Mouse (Mus musculus): Measurements from ENCODE around the gene H2afx. TPM values are rescaled to one million over a fixed set of nuclear protein-coding genes. Genes with fewer than 3 reads are reported as not detected.
"Not testable (repeated sequence)": the region's sequence is repeated elsewhere in the genome, so short reads cannot be mapped to it uniquely, and the experiment has no call there.

Gene H2afx
- polyA plus RNA-seq, 1 experiment from 2014 or later = 346 TPM

DNA sequence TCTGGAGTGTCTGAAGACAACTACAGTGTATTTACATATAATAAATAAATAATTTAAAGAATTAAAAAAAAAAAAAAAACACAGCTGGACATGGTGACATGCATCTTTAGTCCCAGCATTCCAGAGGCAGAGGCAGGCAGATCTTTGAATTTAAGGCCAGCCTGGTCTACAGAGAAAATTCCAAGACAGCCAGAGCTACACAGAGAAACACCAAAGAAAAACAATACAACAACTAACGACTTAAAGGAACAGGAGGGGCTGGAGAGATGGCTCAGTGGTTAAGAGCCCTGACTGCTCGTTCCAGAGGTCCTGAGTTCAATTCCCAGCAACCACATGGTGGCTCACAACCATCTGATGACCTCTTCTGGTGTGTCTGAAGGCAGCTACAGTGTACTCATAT is 42.8 kb downstream of the H2afx start:
- 94% methylated on average over 2 of the region's 2 CpGs for WGBS
- not testable (repeated sequence) for DNase-seq (ENCODE audit: low spot score); ATAC-seq (ENCODE audit: low FRiP score)

DNA sequence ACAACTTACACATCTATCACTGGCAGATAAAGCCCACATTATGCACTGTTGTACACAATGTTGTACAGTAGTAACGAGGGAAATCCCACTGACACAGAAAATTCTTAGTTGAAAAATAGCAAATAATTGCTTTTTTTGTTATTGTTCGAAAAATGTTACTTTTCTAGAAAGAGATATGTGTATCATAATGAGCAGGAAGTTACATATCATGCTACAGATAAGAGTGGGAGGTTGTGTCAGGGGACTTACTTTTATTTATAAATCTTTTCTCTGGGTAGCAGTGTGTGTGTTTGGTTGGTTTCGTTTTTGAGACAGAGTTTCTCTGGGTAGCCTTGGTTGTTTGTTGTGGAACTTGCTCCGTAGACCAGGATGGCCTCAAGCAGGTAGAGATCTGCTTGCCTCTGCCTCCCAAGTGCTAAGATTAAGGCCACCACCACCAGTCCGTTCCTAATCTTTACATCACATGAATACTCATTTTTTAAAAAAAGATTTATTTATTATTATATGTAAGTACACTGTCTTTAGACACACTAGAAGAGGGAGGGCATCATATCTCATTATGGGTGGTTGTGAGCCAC is 43.7 kb downstream of the H2afx start:
- Histone ChIP-seq H3K4me2 (replicated peaks; ENCODE audit: low read depth, low read length) (peak overlapping the region; percentile 47), H3K9me3 (ENCODE audit: control insufficient read depth, low read length) (no peaks in the 10 kb centered on the region), H3K4me1 (replicated peaks; ENCODE audit: control insufficient read depth, insufficient read depth, low read length) (peaks cover 8% of the 10 kb centered on the region; the same call in 1 of the 2 replicates), H3K27me3 (ENCODE audit: control insufficient read depth, insufficient read depth, low read length) (no peaks in the 10 kb centered on the region), H3K27ac (ENCODE audit: low read depth, low read length) (no peak overlapping the region), H3K4me3 (ENCODE audit: low read depth, low read length) (peak overlapping the region; percentile 93), H3K9ac (ENCODE audit: low read depth, low read length) (no peak overlapping the region; the same call in 1 of the 2 replicates), H3K36me3 (ENCODE audit: control insufficient read depth, insufficient read depth, low read length) (peaks cover 16% of the 10 kb centered on the region)
- 92% methylated on average over 5 of the region's 5 CpGs for WGBS
- ATAC-seq (ENCODE audit: low FRiP score) (no peak), DNase-seq (ENCODE audit: low spot score) (no peak)

More for the DNA sequence above, 42.8 kb downstream of the H2afx start:
- H3K4me2 ChIP-seq (replicated peaks; ENCODE audit: low read depth, low read length); H3K4me3 ChIP-seq (ENCODE audit: low read depth, low read length); H3K36me3 ChIP-seq (ENCODE audit: control insufficient read depth, insufficient read depth, low read length); H3K27me3 ChIP-seq (ENCODE audit: control insufficient read depth, insufficient read depth, low read length); H3K4me1 ChIP-seq (replicated peaks; ENCODE audit: control insufficient read depth, insufficient read depth, low read length); H3K9me3 ChIP-seq (ENCODE audit: control insufficient read depth, low read length); H3K27ac ChIP-seq (ENCODE audit: low read depth, low read length); H3K9ac ChIP-seq (ENCODE audit: low read depth, low read length): not testable (repeated sequence)

DNA sequence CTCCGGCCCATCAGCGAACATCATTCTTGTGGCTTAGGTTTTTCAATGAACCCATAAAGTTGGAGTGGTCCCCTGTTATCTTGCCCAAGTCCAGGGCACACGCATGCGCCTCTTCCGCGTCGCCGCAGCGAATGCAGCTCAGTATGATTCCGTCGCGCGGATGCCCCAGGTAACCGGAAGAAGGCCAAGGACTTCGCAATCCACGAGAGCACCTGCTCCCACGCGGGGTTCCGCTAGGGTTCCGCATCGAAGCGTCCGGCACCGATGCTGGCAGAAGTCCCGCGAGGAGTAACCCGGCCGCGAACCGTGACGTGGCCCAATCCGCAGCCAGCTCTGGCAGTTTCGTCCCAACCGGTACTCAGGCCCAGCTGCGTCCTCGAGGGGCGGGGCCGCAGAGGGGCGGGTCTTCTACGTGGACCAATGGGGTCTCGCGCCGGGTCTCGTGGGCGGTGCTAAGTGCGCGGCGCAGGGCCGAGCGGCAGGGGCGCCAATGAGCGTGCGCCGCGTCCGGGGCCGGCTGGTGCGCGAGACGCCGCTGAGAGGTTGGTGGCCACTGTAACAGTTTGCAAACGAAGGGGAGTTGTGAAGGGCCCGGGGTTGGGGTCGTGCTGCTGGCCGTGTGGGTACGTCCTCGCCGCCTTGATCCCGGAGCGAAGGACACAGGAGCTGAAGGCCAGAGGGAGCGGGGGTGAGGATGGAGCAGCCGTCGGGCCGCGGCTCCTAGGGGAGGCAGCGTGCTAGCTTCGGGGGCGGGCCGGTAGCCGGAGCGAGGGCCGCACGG is 44.8 kb downstream of the H2afx start, which contains the start of gene Hyou1:
TSS of gene Hyou1 (plus strand) at position 437 of the 781 bp plus-strand sequence.
- peaks cover 8% of the 10 kb centered on the region; the same call in 1 of the 2 replicates for H3K4me1 ChIP-seq (replicated peaks; ENCODE audit: control insufficient read depth, insufficient read depth, low read length)
- no peaks in the 10 kb centered on the region for H3K9me3 ChIP-seq (ENCODE audit: control insufficient read depth, low read length)
- H3K36me3 ChIP-seq (ENCODE audit: control insufficient read depth, insufficient read depth, low read length) = peaks cover 19% of the 10 kb centered on the region
- DNase-seq (ENCODE audit: low spot score) = peak; percentile 99
- ATAC-seq (ENCODE audit: low FRiP score) = peak; percentile 97
- H3K4me2 ChIP-seq (replicated peaks; ENCODE audit: low read depth, low read length) = peak within 1 kb of the TSS; percentile 67
- WGBS = under 1% methylated on average over 79 of the region's 83 CpGs
- H3K27me3 ChIP-seq (ENCODE audit: control insufficient read depth, insufficient read depth, low read length) = no peaks in the 10 kb centered on the region
- H3K27ac ChIP-seq (ENCODE audit: low read depth, low read length) = peak within 1 kb of the TSS; percentile 75
- peak within 1 kb of the TSS; percentile 93 for H3K4me3 ChIP-seq (ENCODE audit: low read depth, low read length)
- H3K9ac ChIP-seq (ENCODE audit: low read depth, low read length) = peak within 1 kb of the TSS; percentile 96

DNA sequence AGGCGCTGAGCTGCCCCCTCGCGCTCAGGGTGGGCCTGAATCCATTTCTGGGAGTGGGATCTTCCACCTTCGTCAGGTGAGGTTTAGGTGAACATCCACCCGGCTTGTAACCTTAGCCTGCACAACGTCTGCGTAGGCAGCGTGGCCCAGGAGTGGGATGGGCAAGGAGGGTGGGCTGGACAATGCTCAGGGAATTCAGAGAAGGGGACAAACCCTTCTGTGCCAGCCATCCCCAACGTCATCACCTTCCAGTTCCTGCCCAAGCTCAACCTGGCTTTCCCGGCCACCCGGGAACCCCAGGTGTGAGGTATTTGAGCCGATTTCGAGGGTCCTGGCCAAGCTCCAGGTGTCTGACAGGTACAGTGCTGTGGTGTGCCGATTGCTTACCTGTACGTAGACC is 45.4 kb downstream of the H2afx start:
- Histone ChIP-seq H3K4me3 (ENCODE audit: low read depth, low read length) (peak overlapping the region; percentile 93), H3K4me1 (replicated peaks; ENCODE audit: control insufficient read depth, insufficient read depth, low read length) (peaks cover 8% of the 10 kb centered on the region; the same call in 1 of the 2 replicates), H3K36me3 (ENCODE audit: control insufficient read depth, insufficient read depth, low read length) (peaks cover 24% of the 10 kb centered on the region), H3K27me3 (ENCODE audit: control insufficient read depth, insufficient read depth, low read length) (no peaks in the 10 kb centered on the region), H3K9me3 (ENCODE audit: control insufficient read depth, low read length) (no peaks in the 10 kb centered on the region), H3K9ac (ENCODE audit: low read depth, low read length) (peak overlapping the region; percentile 96), H3K4me2 (replicated peaks; ENCODE audit: low read depth, low read length) (peak overlapping the region; percentile 67), H3K27ac (ENCODE audit: low read depth, low read length) (peak overlapping the region; percentile 58)
- DNase-seq (ENCODE audit: low spot score) (no peak), ATAC-seq (ENCODE audit: low FRiP score) (peak; percentile 51)
- 12% methylated on average over 15 of the region's 15 CpGs for WGBS

DNA sequence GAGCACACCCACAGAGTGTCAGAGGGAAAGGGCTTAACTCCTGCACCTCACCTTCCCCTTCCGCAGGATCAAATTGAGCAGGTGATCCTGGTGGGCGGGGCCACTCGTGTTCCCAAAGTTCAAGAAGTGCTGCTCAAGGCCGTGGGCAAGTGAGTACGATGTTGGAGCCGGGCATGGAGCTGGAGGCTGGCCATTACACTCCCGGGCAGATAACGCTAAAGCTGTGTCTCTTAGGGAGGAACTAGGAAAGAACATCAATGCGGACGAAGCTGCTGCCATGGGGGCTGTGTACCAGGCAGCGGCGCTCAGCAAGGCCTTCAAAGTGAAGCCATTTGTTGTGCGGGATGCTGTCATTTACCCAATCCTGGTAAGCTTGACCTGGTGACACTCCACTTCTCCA is 50.1 kb downstream of the H2afx start:
- Histone ChIP-seq H3K9ac (ENCODE audit: low read depth, low read length) (no peak overlapping the region), H3K4me2 (replicated peaks; ENCODE audit: low read depth, low read length) (no peak overlapping the region), H3K4me3 (ENCODE audit: low read depth, low read length) (no peak overlapping the region), H3K27me3 (ENCODE audit: control insufficient read depth, insufficient read depth, low read length) (no peaks in the 10 kb centered on the region), H3K36me3 (ENCODE audit: control insufficient read depth, insufficient read depth, low read length) (peaks cover 44% of the 10 kb centered on the region), H3K4me1 (replicated peaks; ENCODE audit: control insufficient read depth, insufficient read depth, low read length) (peaks cover 8% of the 10 kb centered on the region; the same call in 1 of the 2 replicates), H3K9me3 (ENCODE audit: control insufficient read depth, low read length) (no peaks in the 10 kb centered on the region), H3K27ac (ENCODE audit: low read depth, low read length) (no peak overlapping the region)
- no peak for DNase-seq (ENCODE audit: low spot score)
- ATAC-seq (ENCODE audit: low FRiP score) = no peak
- WGBS = 93% methylated on average over 13 of the region's 13 CpGs

Other genes starting within 250 kb of the H2afx start
- gene Mfrp, start 233.0 kb upstream of the H2afx start, polyA plus RNA-seq (2014; fragmentation: Nextera tagmentation; extraction: Ambion mirVana) = 0.10 and 0.23 TPM in 2 replicates
- gene C1qtnf5, start 227.4 kb upstream of the H2afx start, polyA plus RNA-seq (2014; fragmentation: Nextera tagmentation; extraction: Ambion mirVana) = 0.82 and 1.2 TPM in 2 replicates
- 0.29 and 0.38 TPM in 2 replicates for gene Gm49380, start 221.2 kb upstream of the H2afx start, polyA plus RNA-seq (2014; fragmentation: Nextera tagmentation; extraction: Ambion mirVana)
- 43.7 and 51.8 TPM in 2 replicates for gene Rnf26, start 221.2 kb upstream of the H2afx start, polyA plus RNA-seq (2014; fragmentation: Nextera tagmentation; extraction: Ambion mirVana)
- gene Mcam, start 200.2 kb upstream of the H2afx start, polyA plus RNA-seq (2014; fragmentation: Nextera tagmentation; extraction: Ambion mirVana) = 13.0 and 14.3 TPM in 2 replicates
- gene Cbl, start 100.6 kb upstream of the H2afx start, polyA plus RNA-seq (2014; fragmentation: Nextera tagmentation; extraction: Ambion mirVana) = 22.7 and 24.7 TPM in 2 replicates
- gene Ccdc153, start 94.0 kb upstream of the H2afx start, polyA plus RNA-seq (2014; fragmentation: Nextera tagmentation; extraction: Ambion mirVana) = not detected in 2 replicates
- gene Pdzd3, start 83.2 kb upstream of the H2afx start, polyA plus RNA-seq (2014; fragmentation: Nextera tagmentation; extraction: Ambion mirVana) = 0.13 TPM in 1 of 2 replicates, not detected in the other
- gene Nlrx1, start 66.1 kb upstream of the H2afx start, polyA plus RNA-seq (2014; fragmentation: Nextera tagmentation; extraction: Ambion mirVana) = 1.9 and 2.9 TPM in 2 replicates
- gene Abcg4, start 46.1 kb upstream of the H2afx start, polyA plus RNA-seq (2014; fragmentation: Nextera tagmentation; extraction: Ambion mirVana) = 2.9 and 5.7 TPM in 2 replicates
- 23.1 and 23.2 TPM in 2 replicates for gene Hinfp, start 29.0 kb upstream of the H2afx start, polyA plus RNA-seq (2014; fragmentation: Nextera tagmentation; extraction: Ambion mirVana)
- 10.1 and 11.4 TPM in 2 replicates for gene C2cd2l, start 14.4 kb upstream of the H2afx start, polyA plus RNA-seq (2014; fragmentation: Nextera tagmentation; extraction: Ambion mirVana)
- gene Dpagt1, start 8.7 kb upstream of the H2afx start, polyA plus RNA-seq (2014; fragmentation: Nextera tagmentation; extraction: Ambion mirVana) = 47.7 and 51.6 TPM in 2 replicates
- 134 and 151 TPM in 2 replicates for gene Hmbs, start 9.5 kb downstream of the H2afx start, polyA plus RNA-seq (2014; fragmentation: Nextera tagmentation; extraction: Ambion mirVana)
- 23.4 and 31.5 TPM in 2 replicates for gene Vps11, start 27.0 kb downstream of the H2afx start, polyA plus RNA-seq (2014; fragmentation: Nextera tagmentation; extraction: Ambion mirVana)
- gene Hyou1, start 44.8 kb downstream of the H2afx start, polyA plus RNA-seq (2014; fragmentation: Nextera tagmentation; extraction: Ambion mirVana) = 29.7 and 31.8 TPM in 2 replicates
- gene Slc37a4, start 62.2 kb downstream of the H2afx start, polyA plus RNA-seq (2014; fragmentation: Nextera tagmentation; extraction: Ambion mirVana) = 27.9 and 31.5 TPM in 2 replicates
- 1,535 and 1,670 TPM in 2 replicates for gene Rps25, start 72.4 kb downstream of the H2afx start, polyA plus RNA-seq (2014; fragmentation: Nextera tagmentation; extraction: Ambion mirVana)
- gene Trappc4, start 72.9 kb downstream of the H2afx start, polyA plus RNA-seq (2014; fragmentation: Nextera tagmentation; extraction: Ambion mirVana) = 255 and 264 TPM in 2 replicates
- 21.7 and 22.0 TPM in 2 replicates for gene Ccdc84, start 83.9 kb downstream of the H2afx start, polyA plus RNA-seq (2014; fragmentation: Nextera tagmentation; extraction: Ambion mirVana)
- gene Foxr1, start 106.4 kb downstream of the H2afx start, polyA plus RNA-seq (2014; fragmentation: Nextera tagmentation; extraction: Ambion mirVana) = not detected in 2 replicates
- 0.83 TPM in 1 of 2 replicates, not detected in the other for gene Upk2, start 120.3 kb downstream of the H2afx start, polyA plus RNA-seq (2014; fragmentation: Nextera tagmentation; extraction: Ambion mirVana)
- gene Bcl9l, start 148.1 kb downstream of the H2afx start, polyA plus RNA-seq (2014; fragmentation: Nextera tagmentation; extraction: Ambion mirVana) = 8.6 and 10.1 TPM in 2 replicates
- 0.11 and 0.48 TPM in 2 replicates for gene Cxcr5, start 227.2 kb downstream of the H2afx start, polyA plus RNA-seq (2014; fragmentation: Nextera tagmentation; extraction: Ambion mirVana)

Data from hindbrain, embryonic 11.5 days (tissue).